Mouse (Mus musculus): Measurements from ENCODE around the gene Gid8. TPM values are rescaled to one million over a fixed set of nuclear protein-coding genes. Genes with fewer than 3 reads are reported as not detected.

The Gid8 gene
- total RNA-seq (2014; rRNA removed) (43.6 and 56.4 TPM in 2 replicates), polyA plus RNA-seq (2015; fragmentation: Nextera tagmentation; extraction: Ambion mirVana) (44.5 and 46.5 TPM in 2 replicates)

DNA sequence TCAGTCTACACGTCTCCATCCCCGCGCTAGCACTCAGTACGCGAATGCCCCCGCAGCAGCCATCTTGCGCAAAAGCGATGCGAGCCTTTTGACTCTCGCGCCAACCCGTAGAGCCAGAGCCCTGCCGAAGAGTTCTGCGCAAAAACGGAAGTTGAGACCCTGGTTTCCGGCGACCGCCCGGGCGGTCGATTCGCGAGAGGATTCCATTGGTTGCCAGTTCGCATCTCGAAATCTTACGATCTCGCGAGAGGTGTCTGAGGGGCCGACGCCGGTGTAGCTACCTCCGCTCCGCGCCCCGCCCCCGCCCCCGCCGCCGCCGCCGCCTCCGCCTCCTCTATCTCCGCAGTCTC is at the start of gene Gid8, which contains the start of gene Dido1:
Gene Gid8 (plus strand): TSS at position 195 of the 350 bp plus-strand sequence.
Gene Dido1 (minus strand): TSS at position 77 of the 350 bp plus-strand sequence.
- Histone ChIP-seq H3K27ac (ENCODE audit: low read depth, low read length) (peak within 1 kb of the TSS; percentile 90), H3K4me3 (ENCODE audit: low read depth, low read length) (peak within 1 kb of the TSS; percentile 94), H3K27me3 (ENCODE audit: insufficient read depth, low read length) (no peaks in the 10 kb centered on the region), H3K9me3 (ENCODE audit: low read length) (no peaks in the 10 kb centered on the region), H3K4me2 (ENCODE audit: low read depth, low read length, poor library complexity, severe bottlenecking) (peak within 1 kb of the TSS; percentile 66), H3K9ac (replicated peaks; ENCODE audit: low read length, poor library complexity, severe bottlenecking) (peak within 1 kb of the TSS; percentile 97), H3K4me1 (ENCODE audit: insufficient read depth, low read length) (peaks cover 17% of the 10 kb centered on the region), H3K36me3 (ENCODE audit: insufficient read depth, low read length) (peaks cover 12% of the 10 kb centered on the region)
- under 1% methylated on average over 33 of the region's 43 CpGs for whole genome bisulfite sequencing
- TF ChIP-seq CTCF (IDR thresholded peaks at IDR 0.05), result no peak
- DNase-seq (ENCODE audit: low spot score), result peak; percentile 99
- ATAC-seq (ENCODE audit: low FRiP score), result peak; percentile 94

DNA sequence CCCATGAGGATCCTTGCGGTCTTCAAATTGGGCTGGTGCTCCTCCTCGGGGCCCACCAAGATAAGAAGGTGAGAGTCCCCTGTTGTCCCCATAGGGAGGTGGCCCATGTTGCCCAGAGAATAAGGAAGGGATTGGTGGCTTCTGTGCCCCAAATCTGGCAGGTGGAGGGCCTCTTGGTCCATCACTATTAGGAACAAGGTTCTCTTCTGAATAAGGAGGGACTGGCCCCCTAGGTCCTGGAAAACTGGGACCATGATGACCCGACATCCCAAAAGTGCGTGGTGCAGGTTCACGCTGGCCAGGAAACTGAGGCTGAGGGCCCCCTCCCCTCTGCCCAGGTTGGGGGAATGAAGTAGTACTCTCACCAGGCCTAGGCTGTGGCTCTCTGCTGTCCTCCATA is 49.4 kb upstream of the Gid8 start:
- H3K4me2 ChIP-seq (ENCODE audit: low read depth, low read length, poor library complexity, severe bottlenecking), result no peak overlapping the region
- peaks cover 26% of the 10 kb centered on the region for H3K36me3 ChIP-seq (ENCODE audit: insufficient read depth, low read length)
- no peaks in the 10 kb centered on the region for H3K4me1 ChIP-seq (ENCODE audit: insufficient read depth, low read length)
- DNase-seq (ENCODE audit: low spot score), result no peak
- no peaks in the 10 kb centered on the region for H3K27me3 ChIP-seq (ENCODE audit: insufficient read depth, low read length)
- no peak overlapping the region for H3K9ac ChIP-seq (replicated peaks; ENCODE audit: low read length, poor library complexity, severe bottlenecking)
- no peak overlapping the region for H3K4me3 ChIP-seq (ENCODE audit: low read depth, low read length)
- no peaks in the 10 kb centered on the region for H3K9me3 ChIP-seq (ENCODE audit: low read length)
- ATAC-seq (ENCODE audit: low FRiP score), result no peak
- no peak overlapping the region for H3K27ac ChIP-seq (ENCODE audit: low read depth, low read length)
- 95% methylated on average over 5 of the region's 5 CpGs for WGBS
- no peak for TF ChIP-seq CTCF (IDR thresholded peaks at IDR 0.05)

- Histone ChIP-seq H3K27ac (ENCODE audit: low read depth, low read length) (no peak overlapping the region), H3K36me3 (ENCODE audit: insufficient read depth, low read length) (peaks cover 33% of the 10 kb centered on the region), H3K4me3 (ENCODE audit: low read depth, low read length) (no peak overlapping the region), H3K27me3 (ENCODE audit: insufficient read depth, low read length) (no peaks in the 10 kb centered on the region), H3K9ac (replicated peaks; ENCODE audit: low read length, poor library complexity, severe bottlenecking) (no peak overlapping the region), H3K4me2 (ENCODE audit: low read depth, low read length, poor library complexity, severe bottlenecking) (no peak overlapping the region), H3K9me3 (ENCODE audit: low read length) (no peaks in the 10 kb centered on the region), H3K4me1 (ENCODE audit: insufficient read depth, low read length) (no peaks in the 10 kb centered on the region)
- ATAC-seq (ENCODE audit: low FRiP score) (no peak), DNase-seq (ENCODE audit: low spot score) (no peak)
- WGBS, result 92% methylated on average over 4 of the region's 4 CpGs
- no peak for TF ChIP-seq CTCF (IDR thresholded peaks at IDR 0.05)
Observed at GRCm38 (mm10) chr2:180662008-180662407, 47.9 kb upstream of the Gid8 start.

GRCm38 (mm10) chr2:180676706-180677105 is 33.2 kb upstream of the Gid8 start:
- ATAC-seq (ENCODE audit: low FRiP score) (no peak), DNase-seq (ENCODE audit: low spot score) (no peak)
- H3K36me3 ChIP-seq (ENCODE audit: insufficient read depth, low read length), result peaks cover 32% of the 10 kb centered on the region
- no peak overlapping the region for H3K9ac ChIP-seq (replicated peaks; ENCODE audit: low read length, poor library complexity, severe bottlenecking)
- WGBS, result 94% methylated on average over 2 of the region's 2 CpGs
- H3K27me3 ChIP-seq (ENCODE audit: insufficient read depth, low read length), result no peaks in the 10 kb centered on the region
- H3K4me2 ChIP-seq (ENCODE audit: low read depth, low read length, poor library complexity, severe bottlenecking), result no peak overlapping the region
- H3K4me3 ChIP-seq (ENCODE audit: low read depth, low read length), result no peak overlapping the region
- no peaks in the 10 kb centered on the region for H3K4me1 ChIP-seq (ENCODE audit: insufficient read depth, low read length)
- TF ChIP-seq CTCF (IDR thresholded peaks at IDR 0.05), result no peak
- no peaks in the 10 kb centered on the region for H3K9me3 ChIP-seq (ENCODE audit: low read length)
- no peak overlapping the region for H3K27ac ChIP-seq (ENCODE audit: low read depth, low read length)

- Histone ChIP-seq H3K27me3 (ENCODE audit: insufficient read depth, low read length) (no peaks in the 10 kb centered on the region), H3K36me3 (ENCODE audit: insufficient read depth, low read length) (peaks cover 34% of the 10 kb centered on the region), H3K4me2 (ENCODE audit: low read depth, low read length, poor library complexity, severe bottlenecking) (no peak overlapping the region), H3K9me3 (ENCODE audit: low read length) (no peaks in the 10 kb centered on the region), H3K27ac (ENCODE audit: low read depth, low read length) (no peak overlapping the region), H3K4me3 (ENCODE audit: low read depth, low read length) (no peak overlapping the region), H3K4me1 (ENCODE audit: insufficient read depth, low read length) (no peaks in the 10 kb centered on the region), H3K9ac (replicated peaks; ENCODE audit: low read length, poor library complexity, severe bottlenecking) (no peak overlapping the region)
- ATAC-seq (ENCODE audit: low FRiP score) (peak; percentile 70), DNase-seq (ENCODE audit: low spot score) (peak; percentile 58)
- WGBS, result 22% methylated on average over 4 of the region's 4 CpGs
- peak; percentile 85 for TF ChIP-seq CTCF (IDR thresholded peaks at IDR 0.05)
Observed at GRCm38 (mm10) chr2:180678609-180679140, 31.2 kb upstream of the Gid8 start.

DNA sequence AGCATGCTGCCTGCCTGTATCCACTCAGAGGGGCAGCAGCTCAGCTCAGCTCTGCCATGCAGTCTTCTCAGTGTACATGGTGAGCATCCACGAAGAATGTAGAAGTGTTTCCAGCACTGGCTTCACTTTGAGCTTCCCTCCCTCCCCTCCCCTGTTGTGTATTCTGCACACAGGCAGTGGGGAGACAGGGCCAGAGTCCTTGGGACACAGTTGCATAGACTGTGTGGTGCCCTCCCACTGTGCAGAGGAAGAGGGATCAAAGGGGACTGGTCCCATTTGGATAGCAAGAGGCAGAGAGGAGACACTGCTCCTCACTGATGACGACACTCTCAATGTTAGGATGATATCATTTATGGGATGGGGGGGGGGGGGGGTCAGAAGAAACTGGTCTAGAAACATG is 28.7 kb upstream of the Gid8 start:
- no peaks in the 10 kb centered on the region for H3K9me3 ChIP-seq (ENCODE audit: low read length)
- no peaks in the 10 kb centered on the region for H3K27me3 ChIP-seq (ENCODE audit: insufficient read depth, low read length)
- DNase-seq (ENCODE audit: low spot score), result no peak
- no peak overlapping the region for H3K4me3 ChIP-seq (ENCODE audit: low read depth, low read length)
- WGBS, result 58% methylated on average over 2 of the region's 2 CpGs
- no peaks in the 10 kb centered on the region for H3K4me1 ChIP-seq (ENCODE audit: insufficient read depth, low read length)
- no peak overlapping the region for H3K4me2 ChIP-seq (ENCODE audit: low read depth, low read length, poor library complexity, severe bottlenecking)
- no peak overlapping the region for H3K9ac ChIP-seq (replicated peaks; ENCODE audit: low read length, poor library complexity, severe bottlenecking)
- H3K36me3 ChIP-seq (ENCODE audit: insufficient read depth, low read length), result peaks cover 50% of the 10 kb centered on the region
- TF ChIP-seq CTCF (IDR thresholded peaks at IDR 0.05), result no peak
- peak; percentile 32; the same call in 1 of the 2 replicates for ATAC-seq (ENCODE audit: low FRiP score)
- no peak overlapping the region for H3K27ac ChIP-seq (ENCODE audit: low read depth, low read length)

All from midbrain, postnatal 0 days (tissue).